Mouse (Mus musculus): ENCODE measurements around the gene Ppat.

Ppat gene

GRCm38 (mm10) chr5:76869553-76869952, 81.8 kb downstream of the Ppat start:
- DNase-seq, result no peak

GRCm38 (mm10) chr5:76868693-76869286, 82.6 kb downstream of the Ppat start:
- DNase-seq, result peak in 1 of 2 experiments; percentile 14

- DNase-seq, result no peak
Observed at GRCm38 (mm10) chr5:76866819-76867218, 84.6 kb downstream of the Ppat start.

All from spleen, adult 18-20 months (tissue).